Mouse (Mus musculus): Measurements from ENCODE around the gene Fam160a1. TPM values are rescaled to one million over a fixed set of nuclear protein-coding genes. Genes with fewer than 3 reads are reported as not detected.

The Fam160a1 gene
- 0.09 and 0.14 TPM in 2 replicates for polyA plus RNA-seq (2015; fragmentation: Nextera tagmentation; extraction: Ambion mirVana)

DNA sequence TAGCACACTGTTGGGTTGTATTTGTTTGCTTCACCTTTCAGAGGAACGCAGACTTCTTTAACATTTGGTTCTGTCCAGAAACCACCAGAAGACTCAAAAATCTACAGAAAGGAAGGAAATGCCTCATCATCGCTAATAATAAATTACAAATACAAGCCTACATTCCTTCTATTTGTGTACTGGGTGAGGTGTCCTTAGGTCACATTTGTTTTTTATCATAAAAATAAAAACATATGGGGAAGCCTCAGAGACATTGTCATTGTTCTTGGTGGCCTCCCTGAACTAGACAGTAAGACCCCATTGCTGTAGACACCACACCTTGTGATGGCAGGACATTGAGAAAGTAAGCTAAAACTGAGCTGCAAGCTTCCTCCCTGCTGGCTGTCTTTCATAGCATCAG lies at the start of gene Fam160a1:
Gene Fam160a1, minus strand, starts transcription at position 101 of the 400 bp plus-strand sequence.
- H3K4me2 ChIP-seq (replicated peaks) = no peak within 1 kb of the TSS
- no peak within 1 kb of the TSS for H3K9ac ChIP-seq (replicated peaks)
- H3K4me1 ChIP-seq (replicated peaks) = 0 out of 2 replicates have a peak, but pooled peaks cover 8% of the 10 kb centered on the region
- no peak for ATAC-seq
- H3K9me3 ChIP-seq = no peaks in the 10 kb centered on the region
- WGBS = 95% methylated on average over 2 of the region's 2 CpGs
- H3K27ac ChIP-seq = no peak within 1 kb of the TSS
- no peaks in the 10 kb centered on the region for H3K36me3 ChIP-seq
- no peak within 1 kb of the TSS for H3K4me3 ChIP-seq (replicated peaks)
- H3K27me3 ChIP-seq = no peaks in the 10 kb centered on the region

DNA sequence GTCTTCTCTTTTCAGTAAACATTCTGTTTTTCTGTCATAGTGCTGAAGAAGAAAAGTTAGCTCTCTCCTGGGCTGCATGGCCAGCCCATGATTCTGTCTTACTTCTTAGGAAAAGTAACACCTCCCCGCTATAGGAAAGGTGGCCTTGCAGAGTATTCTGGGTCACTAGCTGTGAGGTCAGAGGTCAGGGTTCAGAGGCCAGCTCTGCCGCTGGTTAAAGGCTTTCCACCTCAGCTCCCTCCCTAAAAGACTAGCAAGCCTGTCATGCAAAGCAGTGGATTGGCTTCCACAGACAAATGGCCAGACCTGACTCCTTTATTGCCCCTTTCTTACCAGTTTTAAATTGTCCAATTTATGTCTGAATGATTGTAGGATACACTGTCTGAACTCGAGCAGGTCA lies 46.9 kb upstream of the Fam160a1 start:
- H3K4me2 ChIP-seq (replicated peaks) = no peak overlapping the region
- H3K9me3 ChIP-seq = no peaks in the 10 kb centered on the region
- H3K27ac ChIP-seq = no peak overlapping the region
- H3K4me3 ChIP-seq (replicated peaks) = no peak overlapping the region
- H3K4me1 ChIP-seq (replicated peaks) = no peaks in the 10 kb centered on the region; the same call in 1 of the 2 replicates
- no peaks in the 10 kb centered on the region for H3K27me3 ChIP-seq
- no peak overlapping the region for H3K9ac ChIP-seq (replicated peaks)
- no peak for ATAC-seq
- whole genome bisulfite sequencing = 10% methylated on average over 3 of the region's 3 CpGs
- no peaks in the 10 kb centered on the region for H3K36me3 ChIP-seq

DNA sequence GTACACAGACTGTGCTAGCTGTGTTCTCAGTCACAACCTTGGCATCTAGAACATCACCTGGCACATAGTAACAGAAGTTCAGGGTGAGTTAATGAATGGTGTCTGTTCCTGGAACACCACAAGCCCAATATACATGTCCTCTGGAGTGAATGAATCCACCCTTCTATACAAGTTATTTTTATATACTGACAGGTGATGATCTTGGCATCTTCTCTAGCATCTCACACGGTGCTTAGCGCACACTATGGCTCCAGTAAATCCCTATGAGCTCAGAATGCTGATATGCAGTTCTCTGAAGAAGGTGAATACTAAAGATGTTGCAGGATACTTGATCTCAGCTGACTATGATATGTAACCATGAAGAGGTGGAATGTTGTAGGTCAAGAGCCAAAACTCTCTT lies 45.8 kb upstream of the Fam160a1 start:
- WGBS = 85% methylated on average over 2 of the region's 2 CpGs

DNA sequence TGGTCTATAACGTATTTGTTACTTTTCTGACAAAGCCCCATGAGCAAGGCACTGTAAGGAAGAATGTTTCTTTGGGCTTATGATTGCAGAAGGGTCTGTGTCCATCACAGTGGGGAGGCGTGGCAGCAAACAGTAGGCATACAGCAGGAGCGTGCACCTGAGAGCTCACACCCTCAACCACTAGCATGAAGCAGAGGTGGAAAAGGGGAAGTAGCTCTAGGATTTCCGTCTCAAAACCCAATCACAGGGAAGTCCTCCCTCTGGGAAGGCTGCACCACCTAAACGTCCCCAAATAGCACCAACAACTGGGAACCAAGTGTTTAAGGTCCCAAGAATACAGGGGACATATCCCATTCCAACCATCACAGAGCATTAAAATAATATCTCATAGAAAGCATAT lies 43.9 kb upstream of the Fam160a1 start:
- ATAC-seq = no peak
- Histone ChIP-seq H3K9me3 (no peaks in the 10 kb centered on the region), H3K4me1 (replicated peaks) (no peaks in the 10 kb centered on the region; the same call in 1 of the 2 replicates), H3K4me2 (replicated peaks) (no peak overlapping the region), H3K27ac (no peak overlapping the region), H3K27me3 (no peaks in the 10 kb centered on the region), H3K4me3 (replicated peaks) (no peak overlapping the region), H3K9ac (replicated peaks) (no peak overlapping the region), H3K36me3 (no peaks in the 10 kb centered on the region)
- 91% methylated on average over 5 of the region's 5 CpGs for WGBS

More for the DNA sequence above, 45.8 kb upstream of the Fam160a1 start:
- ATAC-seq = no peak
- Histone ChIP-seq H3K4me1 (replicated peaks) (no peaks in the 10 kb centered on the region; the same call in 1 of the 2 replicates), H3K36me3 (no peaks in the 10 kb centered on the region), H3K27me3 (no peaks in the 10 kb centered on the region), H3K4me3 (replicated peaks) (no peak overlapping the region), H3K4me2 (replicated peaks) (no peak overlapping the region), H3K27ac (no peak overlapping the region), H3K9me3 (no peaks in the 10 kb centered on the region), H3K9ac (replicated peaks) (no peak overlapping the region)

DNA sequence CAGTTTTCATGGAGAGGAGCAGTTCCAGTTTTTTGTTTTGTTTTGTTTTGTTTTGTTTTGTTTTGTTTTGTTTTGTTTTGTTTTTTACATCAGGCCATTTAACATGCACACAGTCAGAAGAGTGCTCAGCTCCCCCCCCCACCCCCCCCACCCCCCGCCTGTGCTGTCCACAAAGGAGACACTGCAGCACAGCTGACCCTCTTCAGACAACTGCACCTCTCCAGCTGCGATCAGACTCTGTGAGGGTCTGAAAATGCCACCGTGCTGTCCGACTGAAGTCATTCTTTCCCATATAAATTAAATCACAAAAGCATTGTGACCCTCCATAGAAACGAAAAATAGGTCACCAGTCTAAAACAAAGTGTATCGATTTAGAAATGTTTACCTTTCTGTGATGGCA lies 42.2 kb upstream of the Fam160a1 start:
- Histone ChIP-seq H3K36me3 (no peaks in the 10 kb centered on the region), H3K4me1 (replicated peaks) (no peaks in the 10 kb centered on the region), H3K4me3 (replicated peaks) (no peak overlapping the region), H3K27me3 (no peaks in the 10 kb centered on the region), H3K4me2 (replicated peaks) (no peak overlapping the region), H3K27ac (no peak overlapping the region), H3K9me3 (no peaks in the 10 kb centered on the region), H3K9ac (replicated peaks) (no peak overlapping the region)
- no peak for ATAC-seq
- WGBS = 52% methylated on average over 6 of the region's 6 CpGs

DNA sequence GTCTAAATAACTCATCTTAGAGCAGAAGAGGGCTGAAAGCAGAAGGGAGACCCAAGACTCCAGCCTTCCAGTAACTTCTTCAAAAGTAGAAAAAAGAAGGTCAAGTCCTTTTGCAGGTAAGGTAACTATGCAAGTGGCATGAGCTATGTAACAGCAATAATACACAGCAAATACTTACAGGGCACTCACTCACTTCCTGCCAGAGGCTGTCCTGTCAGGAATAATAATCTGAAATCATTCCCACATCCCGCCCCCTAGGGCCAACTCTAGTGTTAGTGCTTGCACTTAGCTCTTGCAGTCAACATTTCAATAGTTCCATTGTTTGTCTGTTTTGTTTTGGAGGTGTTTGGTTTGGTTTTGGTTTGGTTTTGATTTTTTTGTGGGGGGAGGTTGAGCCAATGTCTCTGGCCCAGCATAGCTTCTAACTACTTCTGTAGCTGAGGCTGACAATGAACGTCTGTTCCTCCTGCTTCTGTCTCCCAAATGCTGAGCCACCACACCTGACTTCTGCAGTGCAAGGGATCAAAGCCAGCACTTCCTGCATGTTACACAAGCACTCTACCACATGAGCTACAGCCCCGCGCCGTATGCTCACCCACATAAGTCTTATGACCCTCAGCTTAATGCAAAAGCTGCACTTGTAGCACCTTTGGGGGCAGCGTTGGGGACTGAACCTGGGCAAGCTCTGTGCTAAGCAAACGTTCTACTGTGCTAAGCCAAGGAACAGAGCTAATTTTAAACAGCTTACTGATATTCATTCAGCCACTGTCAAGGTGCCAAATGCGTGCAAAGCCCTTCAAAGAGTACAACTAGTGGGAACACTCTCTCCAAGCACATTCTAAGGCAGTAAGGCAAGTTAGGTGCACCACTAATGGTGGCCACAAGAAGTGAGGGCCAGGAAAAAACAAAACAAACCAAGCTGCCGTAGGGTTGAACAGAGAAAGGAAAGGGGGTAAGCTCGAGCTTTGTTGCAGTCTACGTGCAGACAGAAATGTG lies 41.3 kb upstream of the Fam160a1 start:
- H3K9ac ChIP-seq (replicated peaks) = no peak overlapping the region
- no peak overlapping the region for H3K27ac ChIP-seq
- no peaks in the 10 kb centered on the region for H3K4me1 ChIP-seq (replicated peaks)
- no peak overlapping the region for H3K4me3 ChIP-seq (replicated peaks)
- no peaks in the 10 kb centered on the region for H3K9me3 ChIP-seq
- no peaks in the 10 kb centered on the region for H3K36me3 ChIP-seq
- ATAC-seq = no peak
- 81% methylated on average over 11 of the region's 11 CpGs for WGBS
- no peaks in the 10 kb centered on the region for H3K27me3 ChIP-seq
- H3K4me2 ChIP-seq (replicated peaks) = no peak overlapping the region

DNA sequence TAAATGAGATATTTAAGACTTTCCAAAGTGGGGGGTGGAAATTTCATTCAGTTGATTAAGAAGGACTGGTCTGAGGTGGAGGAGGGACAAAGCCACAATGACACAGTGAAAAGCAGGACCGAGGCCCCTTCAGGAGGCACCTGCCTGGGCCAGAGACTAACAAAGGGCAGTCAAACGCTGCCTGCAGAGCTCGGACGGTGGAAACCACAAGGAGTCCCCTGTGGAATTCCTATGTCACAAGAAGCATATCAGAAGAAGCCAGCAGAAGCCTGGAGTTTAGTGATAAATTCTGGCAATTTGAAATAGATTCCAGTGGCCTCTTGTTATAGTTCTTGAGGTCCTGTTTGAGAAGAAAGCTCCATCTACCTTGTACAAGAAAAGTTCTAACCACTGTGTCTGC lies 40.0 kb upstream of the Fam160a1 start:
- Histone ChIP-seq H3K9me3 (no peaks in the 10 kb centered on the region), H3K27ac (no peak overlapping the region), H3K4me2 (replicated peaks) (no peak overlapping the region), H3K27me3 (no peaks in the 10 kb centered on the region), H3K9ac (replicated peaks) (no peak overlapping the region), H3K36me3 (no peaks in the 10 kb centered on the region), H3K4me3 (replicated peaks) (no peak overlapping the region), H3K4me1 (replicated peaks) (no peaks in the 10 kb centered on the region)
- WGBS = 8% methylated on average over 4 of the region's 4 CpGs
- ATAC-seq = no peak

DNA sequence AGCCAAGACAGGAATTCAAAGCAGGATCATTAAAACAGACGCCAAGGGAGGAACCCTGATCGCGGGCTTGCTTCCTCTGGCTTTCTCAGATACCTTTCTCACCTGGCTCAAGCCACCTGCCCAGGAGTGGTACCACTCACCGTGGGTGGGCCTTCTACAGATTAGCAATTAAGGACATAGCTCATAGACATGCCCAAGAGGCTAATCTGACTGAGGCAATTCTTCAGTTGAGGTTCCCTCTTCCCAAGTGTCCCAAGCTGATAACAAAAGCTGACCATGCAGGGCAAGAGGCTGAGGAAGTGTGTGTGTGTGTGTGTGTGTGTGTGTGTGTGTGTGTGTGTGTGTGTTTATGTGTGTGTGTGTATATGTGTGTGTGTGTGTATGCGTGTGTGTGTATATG lies 38.9 kb upstream of the Fam160a1 start:
- H3K4me3 ChIP-seq (replicated peaks) = no peak overlapping the region
- 90% methylated on average over 5 of the region's 5 CpGs for WGBS
- H3K4me1 ChIP-seq (replicated peaks) = no peaks in the 10 kb centered on the region
- ATAC-seq = no peak
- H3K27me3 ChIP-seq = no peaks in the 10 kb centered on the region
- no peak overlapping the region for H3K4me2 ChIP-seq (replicated peaks)
- no peaks in the 10 kb centered on the region for H3K9me3 ChIP-seq
- no peaks in the 10 kb centered on the region for H3K36me3 ChIP-seq
- H3K9ac ChIP-seq (replicated peaks) = no peak overlapping the region
- H3K27ac ChIP-seq = no peak overlapping the region

DNA sequence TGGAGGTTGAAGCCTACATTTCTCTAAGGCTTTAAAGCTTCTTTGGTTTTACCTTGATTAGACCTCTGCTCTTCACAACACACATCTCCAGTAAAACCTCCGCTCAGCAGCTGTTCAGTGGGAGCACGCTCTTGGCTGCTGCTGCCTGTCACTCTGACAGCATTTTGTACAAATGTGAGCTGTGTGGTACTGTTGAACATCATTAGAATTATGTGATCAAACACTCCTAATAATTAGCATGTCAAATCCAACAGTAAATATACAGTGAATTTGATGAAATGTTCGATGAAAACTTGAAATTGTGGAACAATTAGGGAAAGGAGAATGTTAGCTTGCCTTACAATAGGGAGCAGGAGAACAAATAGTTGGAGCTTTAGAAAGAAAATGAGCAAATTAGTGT lies 38.0 kb upstream of the Fam160a1 start:
- H3K9ac ChIP-seq (replicated peaks) = no peak overlapping the region
- no peaks in the 10 kb centered on the region for H3K4me1 ChIP-seq (replicated peaks)
- WGBS = 89% methylated on average over 3 of the region's 3 CpGs
- no peak overlapping the region for H3K4me2 ChIP-seq (replicated peaks)
- no peaks in the 10 kb centered on the region for H3K9me3 ChIP-seq
- no peak overlapping the region for H3K4me3 ChIP-seq (replicated peaks)
- no peak for ATAC-seq
- H3K36me3 ChIP-seq = no peaks in the 10 kb centered on the region
- H3K27me3 ChIP-seq = no peaks in the 10 kb centered on the region
- H3K27ac ChIP-seq = no peak overlapping the region

DNA sequence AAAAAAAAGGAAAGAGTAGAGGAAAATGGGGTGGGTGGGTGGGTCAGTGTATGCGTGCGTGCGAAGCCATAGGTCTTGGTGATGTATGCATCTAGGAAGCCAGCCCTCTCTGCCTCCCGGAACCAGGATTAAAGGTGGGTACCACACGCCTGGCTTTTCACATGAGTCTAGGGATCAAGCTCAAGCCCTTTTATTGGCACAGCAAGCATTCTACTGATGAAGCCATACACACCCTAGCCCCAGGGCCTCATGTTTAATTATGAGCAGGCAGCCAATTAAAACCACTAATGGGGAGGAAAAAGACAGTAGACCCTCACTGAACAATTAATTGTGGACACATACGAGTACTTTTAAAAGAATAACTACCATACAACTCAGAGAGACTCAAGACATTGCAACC lies 37.1 kb upstream of the Fam160a1 start:
- Histone ChIP-seq H3K27me3 (no peaks in the 10 kb centered on the region), H3K36me3 (no peaks in the 10 kb centered on the region), H3K27ac (no peak overlapping the region), H3K4me3 (replicated peaks) (no peak overlapping the region), H3K9me3 (no peaks in the 10 kb centered on the region), H3K4me1 (replicated peaks) (no peaks in the 10 kb centered on the region), H3K4me2 (replicated peaks) (no peak overlapping the region), H3K9ac (replicated peaks) (no peak overlapping the region)
- ATAC-seq = no peak
- WGBS = 72% methylated on average over 6 of the region's 6 CpGs

DNA sequence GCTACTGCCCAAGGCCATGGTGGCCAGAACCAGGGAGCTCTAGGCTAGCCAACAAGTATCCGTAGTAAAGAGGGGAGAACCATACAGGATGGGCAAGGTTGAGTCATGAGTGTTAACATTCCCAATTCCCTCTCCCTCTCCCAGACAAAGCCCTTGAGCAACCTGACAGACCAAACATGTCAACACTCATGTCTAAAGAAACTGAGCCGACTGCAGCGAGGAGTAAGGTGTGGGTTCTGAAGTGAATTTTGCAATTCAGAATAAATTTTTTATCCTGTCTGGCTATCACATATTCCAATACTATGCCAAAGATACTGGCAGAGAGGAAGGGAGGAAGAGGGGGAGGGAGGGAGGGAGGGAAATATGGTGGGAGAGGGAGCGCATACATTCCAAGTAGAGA lies 36.6 kb upstream of the Fam160a1 start:
- Histone ChIP-seq H3K27ac (no peak overlapping the region), H3K4me2 (replicated peaks) (no peak overlapping the region), H3K9me3 (no peaks in the 10 kb centered on the region), H3K9ac (replicated peaks) (no peak overlapping the region), H3K4me1 (replicated peaks) (no peaks in the 10 kb centered on the region), H3K36me3 (no peaks in the 10 kb centered on the region), H3K27me3 (no peaks in the 10 kb centered on the region), H3K4me3 (replicated peaks) (no peak overlapping the region)
- 92% methylated on average over 4 of the region's 4 CpGs for WGBS
- no peak for ATAC-seq

DNA sequence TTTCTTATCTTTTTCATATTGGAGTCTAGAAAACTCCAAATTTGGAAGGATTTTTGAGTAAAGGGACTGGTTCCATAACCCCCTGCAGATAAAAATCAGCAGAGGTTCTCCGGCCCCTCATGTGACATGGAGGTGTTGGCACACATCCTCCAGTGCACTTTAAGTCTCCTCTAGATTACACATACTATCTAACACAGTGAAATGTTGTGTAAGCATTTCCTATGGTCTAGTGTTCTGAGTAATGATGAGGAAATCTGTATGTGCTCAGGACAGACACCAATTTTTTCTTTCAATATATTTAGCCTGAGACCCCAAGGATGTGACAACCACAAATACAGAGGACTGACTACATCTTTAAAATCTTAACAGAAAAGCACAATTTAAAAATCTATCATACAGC lies 33.0 kb upstream of the Fam160a1 start:
- H3K4me3 ChIP-seq (replicated peaks) = no peak overlapping the region
- H3K9me3 ChIP-seq = no peaks in the 10 kb centered on the region
- H3K27me3 ChIP-seq = no peaks in the 10 kb centered on the region
- H3K27ac ChIP-seq = no peak overlapping the region
- no peak overlapping the region for H3K9ac ChIP-seq (replicated peaks)
- no peak for ATAC-seq
- no peak overlapping the region for H3K4me2 ChIP-seq (replicated peaks)
- WGBS = 93% methylated on average over 1 of the region's 1 CpGs
- no peaks in the 10 kb centered on the region for H3K36me3 ChIP-seq
- no peaks in the 10 kb centered on the region for H3K4me1 ChIP-seq (replicated peaks)
